Mouse (Mus musculus) heart, adult 2 months (tissue): ENCODE results near the gene Zdhhc14. TPM values are rescaled to one million over a fixed set of nuclear protein-coding genes. Genes with fewer than 3 reads are reported as not detected.
A peak's percentile ranks its signal among the peaks of the same experiment; 100 is the strongest.

Experiments used
- DNase-seq, 2 experiments: peaks; one replicate each; pipeline ENCODE4 v3.0.0; 2021
- H3K27ac ChIP-seq: fragments of 200-600 bp; 2 replicates; pipeline ENCODE4 v1.8.1; 2022
- H3K27me3 ChIP-seq: fragments of 200-500 bp; 2 replicates; pipeline ENCODE4 v1.6.1; 2012; ENCODE audit warnings: mild to moderate bottlenecking, low read length, inconsistent platforms, mixed read lengths; ENCODE audit not compliant: control insufficient read depth, insufficient read depth
- H3K36me3 ChIP-seq: fragments of 200-500 bp; 2 replicates; pipeline ENCODE4 v1.6.1; 2012; ENCODE audit warnings: low read length, inconsistent platforms; ENCODE audit not compliant: control insufficient read depth, insufficient read depth
- H3K4me1 ChIP-seq: fragments of 200-500 bp; 2 replicates; pipeline ENCODE4 v1.6.1; 2011; ENCODE audit warnings: low read length; ENCODE audit not compliant: control insufficient read depth, insufficient read depth
- H3K4me3 ChIP-seq: fragments of 200-600 bp; 2 replicates; pipeline ENCODE4 v1.8.1; 2022
- H3K79me2 ChIP-seq: fragments of 200-500 bp; replicated peaks from 2 replicates; pipeline ENCODE4 v1.6.1; 2012; ENCODE audit warnings: mild to moderate bottlenecking, inconsistent platforms, low read length, moderate library complexity, mixed read lengths; ENCODE audit not compliant: control insufficient read depth, insufficient read depth
- H3K9ac ChIP-seq: fragments of 200-500 bp; 2 replicates; pipeline ENCODE4 v1.6.1; 2012; ENCODE audit warnings: low read depth, mild to moderate bottlenecking, control low read depth, inconsistent platforms, low read length, mixed read lengths
- CTCF ChIP-seq: fragments of 200-600 bp; IDR thresholded peaks from 2 replicates; pipeline ENCODE4 v1.8.1; 2022; ENCODE audit warnings: antibody characterized with exemption, mild to moderate bottlenecking, moderate library complexity
- EP300 ChIP-seq: fragments of 200-500 bp; IDR thresholded peaks from 2 replicates; pipeline ENCODE4 v1.6.1; 2011; ENCODE audit warnings: low read depth, low read length, control low read depth; ENCODE audit not compliant: insufficient read depth
- POLR2A ChIP-seq: fragments of 200-500 bp; IDR thresholded peaks from 2 replicates; pipeline ENCODE4 v1.6.1; 2011; ENCODE audit warnings: mild to moderate bottlenecking, low read depth, low read length, control low read depth; ENCODE audit not compliant: insufficient read depth
- WGBS: fragments of 180-500 bp; shearing (Covaris S2); methylation state at CpG from one replicate; pipeline ENCODE4 v1.1.7; 2018; 5-methylcytosine and 5-hydroxymethylcytosine counted together
- intact Hi-C: fragments of 180-260 bp; cut with DNase I; formaldehyde crosslinking; loops from one replicate; pipeline ENCODE4 v1.15.1; 2025
- polyA plus RNA-seq: library from polyadenylated mRNA; depleted of rRNA; stranded (reverse); fragments of >200 nt; gene quantifications from 2 replicates; pipeline ENCODE4 v1.2.3, GENCODE M21; 2012
- total RNA-seq, 2 experiments: library from RNA; stranded (reverse); gene quantifications; 2 replicates each; pipeline ENCODE4 v1.2.3; 2021

Gene Zdhhc14
- total and polyA plus RNA-seq, 3 experiments, result 1.5 to 5.4 (median 4.4) TPM

- Histone ChIP-seq H3K27me3 (no peaks in the 10 kb centered on the region), H3K27ac (no peak overlapping the region), H3K4me1 (peaks cover 8% of the 10 kb centered on the region), H3K9ac (no peak overlapping the region), H3K79me2 (no peaks in the 10 kb centered on the region), H3K4me3 (no peak overlapping the region), H3K36me3 (no peaks in the 10 kb centered on the region)
- DNase-seq, result peak in 1 of 2 experiments; percentile 37
- 78% methylated on average over 5 of the region's 5 CpGs for WGBS
- TF ChIP-seq CTCF (no peak), POLR2A (no peak), EP300 (no peak)
- intact Hi-C loops, result no loop called here
Observed at GRCm38 (mm10) chr17:5574672-5575071, 82.3 kb downstream of the Zdhhc14 start.

- H3K27ac ChIP-seq, result no peak overlapping the region
- H3K4me1 ChIP-seq, result peaks cover 8% of the 10 kb centered on the region
Observed at GRCm38 (mm10) chr17:5575518-5575917, 83.2 kb downstream of the Zdhhc14 start.

GRCm38 (mm10) chr17:5582232-5582631, 89.9 kb downstream of the Zdhhc14 start:
- Histone ChIP-seq H3K79me2 (no peaks in the 10 kb centered on the region), H3K36me3 (no peaks in the 10 kb centered on the region), H3K27me3 (no peaks in the 10 kb centered on the region), H3K9ac (no peak overlapping the region), H3K4me1 (peaks cover 4% of the 10 kb centered on the region), H3K27ac (no peak overlapping the region), H3K4me3 (no peak overlapping the region)
- no peak for TF ChIP-seq EP300
- no peak for TF ChIP-seq POLR2A
- no peak for TF ChIP-seq CTCF
- intact Hi-C loops, result no loop called here
- no peak for DNase-seq
- WGBS, result 78% methylated on average over 3 of the region's 3 CpGs

More at GRCm38 (mm10) chr17:5575518-5575917, 83.2 kb downstream of the Zdhhc14 start:
- DNase-seq, result no peak
- H3K27me3 ChIP-seq, result no peaks in the 10 kb centered on the region
- no peaks in the 10 kb centered on the region for H3K79me2 ChIP-seq
- H3K36me3 ChIP-seq, result no peaks in the 10 kb centered on the region
- no peak for TF ChIP-seq CTCF
- no peak for TF ChIP-seq POLR2A
- no peak for TF ChIP-seq EP300
- no peak overlapping the region for H3K4me3 ChIP-seq
- intact Hi-C loops, result no loop called here
- no peak overlapping the region for H3K9ac ChIP-seq
- 70% methylated on average over 4 of the region's 4 CpGs for WGBS

- H3K27ac ChIP-seq, result peak overlapping the region; percentile 40; the same call in 1 of the 2 replicates
- H3K4me1 ChIP-seq, result peaks cover 4% of the 10 kb centered on the region
- WGBS, result 63% methylated on average over 5 of the region's 5 CpGs
- H3K27me3 ChIP-seq, result no peaks in the 10 kb centered on the region
- H3K4me3 ChIP-seq, result no peak overlapping the region
- TF ChIP-seq CTCF, result no peak
- TF ChIP-seq POLR2A, result no peak
- TF ChIP-seq EP300, result no peak
- intact Hi-C loops, result no loop called here
- DNase-seq, result no peak
- H3K79me2 ChIP-seq, result no peaks in the 10 kb centered on the region
- no peaks in the 10 kb centered on the region for H3K36me3 ChIP-seq
- no peak overlapping the region for H3K9ac ChIP-seq
Observed at GRCm38 (mm10) chr17:5582937-5583336, 90.6 kb downstream of the Zdhhc14 start.

GRCm38 (mm10) chr17:5583472-5584145, 91.3 kb downstream of the Zdhhc14 start:
- no peak for DNase-seq
- intact Hi-C loops, result no loop called here
- H3K79me2 ChIP-seq, result no peaks in the 10 kb centered on the region
- H3K4me1 ChIP-seq, result peaks cover 4% of the 10 kb centered on the region
- TF ChIP-seq EP300, result no peak
- no peak for TF ChIP-seq CTCF
- peak overlapping the region; percentile 40; the same call in 1 of the 2 replicates for H3K27ac ChIP-seq
- no peak overlapping the region for H3K4me3 ChIP-seq
- 70% methylated on average over 12 of the region's 12 CpGs for WGBS
- H3K27me3 ChIP-seq, result no peaks in the 10 kb centered on the region
- no peak overlapping the region for H3K9ac ChIP-seq
- no peaks in the 10 kb centered on the region for H3K36me3 ChIP-seq

GRCm38 (mm10) chr17:5591604-5592209, 99.3 kb downstream of the Zdhhc14 start:
- H3K79me2 ChIP-seq, result no peaks in the 10 kb centered on the region
- H3K4me1 ChIP-seq, result no peaks in the 10 kb centered on the region
- intact Hi-C loops, result no loop called here
- peak; percentile 20 to 63 for DNase-seq
- TF ChIP-seq POLR2A (no peak), CTCF (no peak), EP300 (no peak)
- H3K27me3 ChIP-seq, result no peaks in the 10 kb centered on the region
- no peaks in the 10 kb centered on the region for H3K36me3 ChIP-seq
- WGBS, result 34% methylated on average over 6 of the region's 6 CpGs
- no peak overlapping the region for H3K9ac ChIP-seq
- no peak overlapping the region for H3K27ac ChIP-seq
- H3K4me3 ChIP-seq, result no peak overlapping the region
